Mouse (Mus musculus) heart, adult 2 months (tissue): ENCODE data around the gene Tst. TPM values are rescaled to one million over a fixed set of nuclear protein-coding genes. Genes with fewer than 3 reads are reported as not detected.
A peak's percentile ranks its signal among the peaks of the same experiment; 100 is the strongest.

Experiments used
- DNase-seq, 2 experiments: peaks; one replicate each; pipeline ENCODE4 v3.0.0; 2021
- H3K27ac ChIP-seq: fragments of 200-600 bp; 2 replicates; pipeline ENCODE4 v1.8.1; 2022
- H3K27me3 ChIP-seq: fragments of 200-500 bp; 2 replicates; pipeline ENCODE4 v1.6.1; 2012; ENCODE audit warnings: mild to moderate bottlenecking, low read length, inconsistent platforms, mixed read lengths; ENCODE audit not compliant: control insufficient read depth, insufficient read depth
- H3K36me3 ChIP-seq: fragments of 200-500 bp; 2 replicates; pipeline ENCODE4 v1.6.1; 2012; ENCODE audit warnings: low read length, inconsistent platforms; ENCODE audit not compliant: control insufficient read depth, insufficient read depth
- H3K4me1 ChIP-seq: fragments of 200-500 bp; 2 replicates; pipeline ENCODE4 v1.6.1; 2011; ENCODE audit warnings: low read length; ENCODE audit not compliant: control insufficient read depth, insufficient read depth
- H3K4me3 ChIP-seq: fragments of 200-600 bp; 2 replicates; pipeline ENCODE4 v1.8.1; 2022
- H3K79me2 ChIP-seq: fragments of 200-500 bp; replicated peaks from 2 replicates; pipeline ENCODE4 v1.6.1; 2012; ENCODE audit warnings: mild to moderate bottlenecking, inconsistent platforms, low read length, moderate library complexity, mixed read lengths; ENCODE audit not compliant: control insufficient read depth, insufficient read depth
- H3K9ac ChIP-seq: fragments of 200-500 bp; 2 replicates; pipeline ENCODE4 v1.6.1; 2012; ENCODE audit warnings: low read depth, mild to moderate bottlenecking, control low read depth, inconsistent platforms, low read length, mixed read lengths
- CTCF ChIP-seq: fragments of 200-600 bp; IDR thresholded peaks from 2 replicates; pipeline ENCODE4 v1.8.1; 2022; ENCODE audit warnings: antibody characterized with exemption, mild to moderate bottlenecking, moderate library complexity
- EP300 ChIP-seq: fragments of 200-500 bp; IDR thresholded peaks from 2 replicates; pipeline ENCODE4 v1.6.1; 2011; ENCODE audit warnings: low read depth, low read length, control low read depth; ENCODE audit not compliant: insufficient read depth
- POLR2A ChIP-seq: fragments of 200-500 bp; IDR thresholded peaks from 2 replicates; pipeline ENCODE4 v1.6.1; 2011; ENCODE audit warnings: mild to moderate bottlenecking, low read depth, low read length, control low read depth; ENCODE audit not compliant: insufficient read depth
- WGBS: fragments of 180-500 bp; shearing (Covaris S2); methylation state at CpG from one replicate; pipeline ENCODE4 v1.1.7; 2018; 5-methylcytosine and 5-hydroxymethylcytosine counted together
- intact Hi-C: fragments of 180-260 bp; cut with DNase I; formaldehyde crosslinking; loops from one replicate; pipeline ENCODE4 v1.15.1; 2025
- polyA plus RNA-seq: library from polyadenylated mRNA; depleted of rRNA; stranded (reverse); fragments of >200 nt; gene quantifications from 2 replicates; pipeline ENCODE4 v1.2.3, GENCODE M21; 2012
- total RNA-seq, 2 experiments: library from RNA; stranded (reverse); gene quantifications; 2 replicates each; pipeline ENCODE4 v1.2.3; 2021

Gene Tst
- total and polyA plus RNA-seq, 3 experiments = 19.1 to 41.7 (median 23.2) TPM

DNA sequence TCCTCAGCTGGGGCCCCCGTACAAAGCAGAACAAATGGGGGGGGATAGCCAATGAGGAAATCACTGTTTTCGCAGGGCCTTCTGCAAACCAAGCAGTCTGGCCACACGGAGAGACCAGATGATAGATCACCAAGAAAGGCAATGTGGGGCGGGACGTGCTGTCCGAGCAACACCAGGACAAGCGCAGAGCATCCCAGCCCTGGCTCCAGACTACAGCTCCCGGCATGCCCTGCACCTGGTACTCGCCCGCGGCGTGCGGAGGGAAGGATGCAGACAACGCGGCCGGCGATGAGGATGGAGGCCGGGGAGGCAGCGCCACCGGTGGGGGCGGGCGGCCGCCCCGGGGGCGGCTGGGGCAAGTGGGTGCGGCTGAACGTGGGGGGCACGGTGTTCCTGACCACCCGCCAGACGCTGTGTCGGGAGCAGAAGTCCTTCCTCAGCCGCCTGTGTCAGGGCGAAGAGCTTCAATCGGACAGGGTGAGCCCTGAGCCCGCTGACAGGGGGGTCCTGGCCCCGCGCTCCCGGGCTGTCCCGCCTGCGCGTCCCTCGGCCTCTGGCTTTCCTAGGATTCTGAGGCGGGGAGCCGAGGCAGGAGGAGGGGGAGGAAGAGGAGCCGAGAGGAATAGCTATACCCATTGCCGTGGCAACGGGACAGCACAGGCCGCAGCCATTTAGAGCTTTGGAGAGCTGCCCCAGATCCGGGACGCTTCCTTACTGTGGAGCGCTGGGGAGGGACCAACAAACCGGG is 22.9 kb upstream of the Tst start, which contains the start of gene Kctd17:
Kctd17 (plus strand) TSS at position 174 of the 748 bp plus-strand sequence.
- TF ChIP-seq POLR2A (0 out of 2 replicates have a peak, but pooled peaks have one; percentile 43), CTCF (no peak)
- Histone ChIP-seq H3K4me1 (peaks cover 2% of the 10 kb centered on the region; the same call in 1 of the 2 replicates), H3K4me3 (peak within 1 kb of the TSS; percentile 75), H3K27ac (peak within 1 kb of the TSS; percentile 77), H3K36me3 (no peaks in the 10 kb centered on the region), H3K79me2 (no peaks in the 10 kb centered on the region), H3K9ac (peak within 1 kb of the TSS; percentile 72), H3K27me3 (no peaks in the 10 kb centered on the region)
- DNase-seq = peak; percentile 82
- 2% methylated on average over 52 of the region's 52 CpGs for WGBS
- intact Hi-C loops = loop anchor here (2.0 kb wide), 1 partner anchor 22 kb away; the partner anchor contains the start of gene Mpst

- TF ChIP-seq CTCF (no peak), POLR2A (no peak), EP300 (no peak)
- whole genome bisulfite sequencing = 68% methylated on average over 4 of the region's 4 CpGs
- Histone ChIP-seq H3K9ac (no peak overlapping the region), H3K27ac (no peak overlapping the region), H3K27me3 (no peaks in the 10 kb centered on the region), H3K4me1 (no peaks in the 10 kb centered on the region), H3K79me2 (no peaks in the 10 kb centered on the region), H3K36me3 (no peaks in the 10 kb centered on the region), H3K4me3 (no peak overlapping the region)
- no peak for DNase-seq
- intact Hi-C loops = no loop called here
These were observed 19.5 kb upstream of the Tst start for GRCm38 (mm10) chr15:78425230-78425629.

DNA sequence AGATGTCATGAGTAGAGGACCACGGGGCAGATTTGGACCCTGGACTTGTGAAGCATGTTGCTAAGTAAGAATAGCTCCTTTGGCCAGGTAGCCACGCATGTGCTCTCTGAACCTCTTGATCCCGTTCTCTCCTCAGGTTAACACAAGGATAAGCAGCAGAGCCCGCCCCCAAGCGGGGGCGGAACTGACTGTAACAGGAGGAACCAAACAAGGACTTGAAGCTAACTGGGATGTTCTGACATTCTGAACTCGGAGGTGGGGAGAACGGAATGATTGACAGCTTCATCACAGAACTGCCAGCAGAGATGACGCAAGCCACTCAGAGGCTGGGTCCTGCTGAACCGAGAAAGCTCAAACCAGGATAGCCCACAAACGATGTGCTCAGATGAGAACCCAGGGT is 18.8 kb upstream of the Tst start:
- H3K27ac ChIP-seq = no peak overlapping the region
- no peak overlapping the region for H3K4me3 ChIP-seq
- H3K4me1 ChIP-seq = no peaks in the 10 kb centered on the region
- no peaks in the 10 kb centered on the region for H3K36me3 ChIP-seq
- no peak for DNase-seq
- WGBS = 16% methylated on average over 11 of the region's 11 CpGs
- intact Hi-C loops = no loop called here
- no peaks in the 10 kb centered on the region for H3K27me3 ChIP-seq
- H3K79me2 ChIP-seq = no peaks in the 10 kb centered on the region
- H3K9ac ChIP-seq = no peak overlapping the region
- TF ChIP-seq EP300 (no peak), CTCF (no peak), POLR2A (no peak)

DNA sequence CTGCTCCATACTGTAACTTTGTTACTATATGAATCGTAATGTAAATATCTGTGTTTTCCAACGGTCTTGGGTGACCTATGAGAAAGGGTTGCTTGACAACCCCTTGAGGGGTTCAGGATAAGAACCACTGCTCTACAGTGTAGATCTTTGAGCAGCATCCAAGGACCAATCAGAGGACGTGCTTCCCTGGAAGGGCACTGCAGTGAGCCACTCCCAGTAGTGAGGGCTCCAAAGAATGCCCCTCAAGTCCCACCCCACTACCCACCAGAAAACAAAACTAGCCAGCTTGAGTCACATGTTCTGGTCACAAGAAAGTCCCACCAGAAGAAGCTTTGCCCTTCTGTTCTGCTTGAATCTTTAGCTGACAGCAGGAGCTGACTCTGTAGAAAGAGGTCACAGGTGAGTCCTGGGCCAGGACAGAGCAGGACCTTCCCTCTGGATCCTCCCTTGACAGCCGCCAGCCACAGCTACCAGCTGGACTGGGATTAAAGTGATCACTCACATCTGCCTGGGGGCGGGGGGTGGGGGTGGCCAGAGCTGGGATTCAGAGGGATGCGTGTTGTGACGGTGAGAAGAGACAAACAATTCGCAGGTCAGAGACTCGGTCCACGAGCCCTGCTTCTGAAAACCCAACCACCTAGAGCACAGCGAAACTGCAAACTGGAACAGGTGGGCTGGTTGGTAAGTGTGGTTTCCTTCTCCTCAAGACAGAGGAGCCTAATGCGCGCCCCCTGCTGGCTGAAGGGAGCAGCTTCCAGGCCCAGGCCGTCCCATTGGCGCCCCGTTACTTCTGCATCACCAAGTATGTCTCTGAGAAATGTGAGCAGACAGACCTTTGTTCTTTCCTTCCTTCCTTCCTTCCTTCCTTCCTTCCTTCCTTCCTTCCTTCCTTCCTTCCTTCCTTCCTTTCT is 16.6 kb upstream of the Tst start:
- Histone ChIP-seq H3K79me2 (no peaks in the 10 kb centered on the region), H3K9ac (no peak overlapping the region), H3K27me3 (no peaks in the 10 kb centered on the region), H3K36me3 (no peaks in the 10 kb centered on the region), H3K4me3 (no peak overlapping the region), H3K4me1 (no peaks in the 10 kb centered on the region), H3K27ac (no peak overlapping the region)
- no peak for TF ChIP-seq EP300
- TF ChIP-seq CTCF = peak; percentile 82
- no peak for TF ChIP-seq POLR2A
- intact Hi-C loops = loop anchor here (1.0 kb wide), 2 partner anchors 67 to 165 kb away; no protein-coding TSS in a partner anchor
- WGBS = 16% methylated on average over 16 of the region's 16 CpGs
- DNase-seq = peak; percentile 73 to 81

GRCm38 (mm10) chr15:78420395-78420794 is 14.7 kb upstream of the Tst start:
- TF ChIP-seq CTCF = no peak
- TF ChIP-seq POLR2A = no peak
- TF ChIP-seq EP300 = no peak
- DNase-seq = no peak
- Histone ChIP-seq H3K79me2 (no peaks in the 10 kb centered on the region), H3K9ac (no peak overlapping the region), H3K4me1 (no peaks in the 10 kb centered on the region), H3K27ac (no peak overlapping the region), H3K4me3 (no peak overlapping the region), H3K27me3 (no peaks in the 10 kb centered on the region), H3K36me3 (no peaks in the 10 kb centered on the region)
- intact Hi-C loops = no loop called here
- 63% methylated on average over 13 of the region's 13 CpGs for WGBS

DNA sequence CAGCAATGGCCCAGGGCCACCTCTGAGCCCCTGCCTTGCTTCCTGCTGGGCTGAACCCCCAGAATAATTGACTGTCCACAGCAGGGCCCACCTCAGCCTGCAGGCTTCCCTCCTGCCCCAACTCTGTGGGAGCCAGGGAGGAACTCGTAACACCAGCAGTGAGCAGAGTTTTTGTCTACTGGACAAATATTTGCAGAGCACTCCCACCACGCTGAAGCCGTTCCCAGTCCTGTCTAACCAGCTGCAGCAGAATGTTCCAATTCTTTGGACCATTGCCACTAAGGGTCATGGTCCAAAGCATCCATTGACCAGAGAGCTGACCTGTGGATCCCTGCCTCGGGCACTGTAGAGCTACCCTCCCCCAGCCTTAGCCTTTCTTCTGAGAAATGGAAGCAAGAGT is 11.2 kb upstream of the Tst start:
- no peak for DNase-seq
- no peak overlapping the region for H3K4me3 ChIP-seq
- TF ChIP-seq EP300 (no peak), CTCF (no peak), POLR2A (no peak)
- H3K27ac ChIP-seq = no peak overlapping the region
- no peaks in the 10 kb centered on the region for H3K36me3 ChIP-seq
- no peak overlapping the region for H3K9ac ChIP-seq
- intact Hi-C loops = no loop called here
- no peaks in the 10 kb centered on the region for H3K79me2 ChIP-seq
- H3K4me1 ChIP-seq = peaks cover 2% of the 10 kb centered on the region; the same call in 1 of the 2 replicates
- H3K27me3 ChIP-seq = no peaks in the 10 kb centered on the region
- 35% methylated on average over 4 of the region's 4 CpGs for WGBS
